Mouse (Mus musculus): ENCODE measurements at regions not wholly inside any gene's neighbourhood (a gene's known extent, or its start where the extent isn't known, plus 50 kb on each side); places are given as distances from the start of the nearest gene placed in this dataset.

DNA sequence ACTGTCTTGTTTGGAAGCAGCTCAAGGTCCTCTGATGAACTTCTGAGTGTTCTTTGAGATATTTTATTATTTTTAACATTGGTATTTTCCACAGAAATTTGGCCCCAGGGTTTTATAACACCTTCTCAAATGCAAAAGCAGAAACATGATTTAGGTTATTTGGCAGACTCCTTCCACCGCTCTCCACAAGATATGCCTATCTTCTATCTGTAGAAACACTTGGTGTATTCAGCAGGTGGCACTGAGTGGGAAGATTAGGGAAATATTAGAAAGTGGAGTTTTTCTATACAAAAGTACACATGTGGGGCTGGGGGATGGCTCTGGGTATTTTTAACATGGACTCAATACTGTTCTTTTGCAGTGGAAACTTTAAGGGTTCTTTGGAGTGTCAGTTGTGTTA, 475.3 kb downstream of the Dach1 start:
- no peak for DNase-seq (ENCODE audit: low spot score)

DNA sequence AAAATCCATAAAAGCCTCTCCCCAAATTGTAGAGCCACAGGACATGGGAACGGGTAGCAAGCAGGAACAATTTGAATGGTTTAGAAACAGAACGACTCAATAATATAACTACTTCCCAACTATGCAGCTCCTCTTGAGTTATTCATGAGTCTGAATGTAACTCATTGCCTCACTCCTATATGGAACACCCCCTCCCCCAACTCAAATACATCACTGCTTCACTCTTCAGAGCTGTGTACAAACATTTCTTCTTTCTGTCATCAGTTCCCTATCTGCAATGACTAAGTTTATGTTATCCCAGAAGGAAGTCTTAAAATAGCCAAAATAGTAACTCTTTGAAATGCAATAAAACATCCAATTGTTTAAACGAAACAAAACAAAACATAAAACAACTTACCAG, 484.9 kb downstream of the Dach1 start:
- no peak for DNase-seq (ENCODE audit: low spot score)

DNA sequence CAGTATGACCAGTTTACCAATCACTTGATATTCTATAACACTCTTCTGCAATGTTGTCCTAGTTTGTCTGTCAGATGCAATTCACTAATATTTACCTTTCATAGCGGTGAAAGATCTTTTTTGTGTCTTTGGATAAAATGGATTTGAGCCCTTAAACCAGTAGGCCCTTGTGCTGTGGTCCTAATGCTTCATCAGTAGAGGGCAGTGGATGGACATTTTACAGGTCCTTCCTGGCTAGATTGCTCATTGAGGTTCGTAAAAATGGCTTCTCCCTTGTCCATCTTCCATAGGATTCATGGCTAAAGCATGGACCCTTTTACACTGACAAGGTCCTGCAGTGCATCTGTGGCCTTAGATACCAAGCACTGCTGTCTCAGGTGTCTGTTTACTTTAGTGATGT, 501.8 kb downstream of the Dach1 start:
- DNase-seq (ENCODE audit: low spot score) = peak; percentile 28

DNA sequence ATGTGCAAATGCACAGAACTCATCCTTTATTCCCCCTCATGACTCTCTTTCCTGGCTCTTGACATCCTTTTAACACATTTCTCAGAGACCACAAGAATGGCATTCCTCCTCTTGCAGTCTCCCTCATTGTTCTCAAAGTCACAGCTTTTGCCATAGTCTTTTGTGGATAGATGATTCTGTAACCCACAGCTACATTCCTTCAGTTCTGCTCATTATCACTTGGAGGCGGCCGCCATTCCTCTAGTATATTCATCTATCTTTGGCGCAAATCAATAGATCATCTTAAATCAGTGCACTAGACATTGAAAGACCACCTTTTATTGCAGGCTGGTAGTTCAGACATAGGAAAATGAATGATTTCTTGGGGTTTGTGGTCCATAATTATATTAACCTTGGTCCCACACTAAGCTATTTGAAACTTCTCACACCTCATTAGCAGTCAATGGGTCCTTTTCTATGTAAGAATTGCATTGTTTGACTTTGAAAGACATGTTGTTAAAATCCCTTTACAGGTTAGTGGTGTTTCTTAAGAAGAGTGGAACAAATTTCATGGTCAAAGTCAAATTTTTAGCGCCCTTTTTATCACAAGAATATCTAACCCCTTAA, 531.3 kb downstream of the Dach1 start:
- peak; percentile 70 for DNase-seq (ENCODE audit: low spot score)

DNA sequence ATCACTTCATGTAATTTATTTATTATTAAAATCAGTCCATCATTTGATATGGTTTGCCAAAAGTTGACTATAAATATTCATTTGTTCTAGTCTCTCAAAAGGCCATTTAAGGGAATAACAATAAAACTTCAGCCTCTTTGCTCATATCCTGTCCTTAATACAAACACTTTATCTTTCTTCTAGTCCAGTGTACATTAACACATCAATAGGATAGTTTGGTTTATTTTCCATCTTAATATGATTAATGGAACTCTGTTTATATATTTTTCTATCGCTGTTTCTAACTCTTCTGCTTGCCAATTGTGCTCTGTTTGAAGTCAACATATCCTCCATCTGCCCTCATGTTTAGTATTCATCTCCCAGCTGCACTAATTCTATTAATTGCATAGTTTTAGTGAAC, 558.1 kb downstream of the Dach1 start:
- no peak for DNase-seq (ENCODE audit: low spot score)

DNA sequence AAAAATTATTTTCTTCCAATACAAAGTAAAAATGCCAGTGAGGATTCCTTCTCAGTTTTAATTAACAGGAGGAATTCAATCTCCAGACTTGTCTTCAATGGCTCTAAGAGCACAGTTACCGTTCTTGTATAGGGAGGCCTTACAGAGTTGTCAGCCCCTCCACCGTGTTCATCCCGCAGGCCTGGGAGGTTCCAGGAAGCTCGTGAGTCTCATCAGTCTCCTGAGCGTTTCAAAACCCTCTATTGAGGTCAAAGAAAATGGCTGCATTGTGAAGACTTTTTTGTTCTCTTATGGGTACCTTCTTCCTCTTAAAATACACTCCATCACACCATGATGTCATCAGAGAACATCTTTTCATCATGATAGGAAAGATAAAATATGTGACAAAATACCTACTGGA, 572.9 kb downstream of the Dach1 start:
- peak; percentile 60 for DNase-seq (ENCODE audit: low spot score)

DNA sequence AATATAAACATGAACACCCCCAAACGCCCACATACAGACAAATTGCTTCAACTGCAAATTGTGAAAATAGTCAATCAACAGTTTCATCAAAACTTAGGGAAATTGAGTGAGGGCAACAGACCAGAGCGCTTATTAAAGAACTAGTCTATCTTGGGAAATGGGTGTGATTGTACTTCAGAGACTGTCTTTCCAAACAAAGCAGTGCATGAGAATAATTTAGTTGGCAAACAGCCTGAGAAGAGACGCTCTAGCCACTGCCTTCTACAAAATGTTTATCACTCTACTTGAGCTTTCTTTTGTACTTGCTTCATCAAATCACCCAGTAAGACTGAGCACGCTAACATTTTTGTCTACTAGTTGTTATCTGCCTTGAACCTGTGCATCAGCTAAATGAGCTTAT, 581.0 kb downstream of the Dach1 start:
- DNase-seq (ENCODE audit: low spot score) = no peak

DNA sequence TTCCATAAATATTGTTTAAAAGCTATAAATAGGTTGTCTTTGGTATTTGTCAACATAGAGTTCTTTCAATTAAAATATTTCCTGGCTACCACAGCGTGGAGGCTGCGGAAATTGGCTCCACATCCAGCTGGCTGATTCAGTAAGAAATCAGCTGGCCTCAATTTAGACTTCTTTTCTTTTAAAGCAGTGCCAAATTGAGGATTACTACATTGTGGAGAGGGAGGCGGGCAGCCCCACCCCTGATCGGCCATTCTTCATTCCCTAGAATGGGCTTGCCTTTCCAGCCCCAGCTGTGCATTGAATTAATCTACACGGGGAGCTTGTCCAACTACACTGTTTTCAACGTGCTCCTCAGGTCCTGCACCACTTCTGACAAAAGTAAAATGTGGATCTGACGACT, 581.4 kb downstream of the Dach1 start:
- peak; percentile 61 for DNase-seq (ENCODE audit: low spot score)

DNA sequence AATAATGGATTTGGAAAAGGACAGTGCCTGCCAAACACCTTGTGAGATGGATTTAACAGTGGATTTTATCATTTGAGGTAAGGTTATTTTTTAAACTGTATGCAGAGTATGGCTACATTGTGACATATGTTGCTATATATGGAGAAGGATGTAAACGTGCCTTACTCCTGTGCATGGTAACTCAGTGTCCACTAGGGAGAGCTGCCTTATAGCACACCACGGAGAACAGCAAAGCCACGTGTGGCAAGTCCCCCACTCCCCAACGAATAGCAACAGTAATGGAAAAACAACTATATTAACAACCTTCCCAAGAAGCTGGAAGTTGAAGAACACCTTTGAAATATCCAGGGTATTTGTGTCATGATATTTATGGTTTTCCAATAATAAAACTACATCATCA, 582.6 kb downstream of the Dach1 start:
- DNase-seq (ENCODE audit: low spot score) = peak; percentile 73

DNA sequence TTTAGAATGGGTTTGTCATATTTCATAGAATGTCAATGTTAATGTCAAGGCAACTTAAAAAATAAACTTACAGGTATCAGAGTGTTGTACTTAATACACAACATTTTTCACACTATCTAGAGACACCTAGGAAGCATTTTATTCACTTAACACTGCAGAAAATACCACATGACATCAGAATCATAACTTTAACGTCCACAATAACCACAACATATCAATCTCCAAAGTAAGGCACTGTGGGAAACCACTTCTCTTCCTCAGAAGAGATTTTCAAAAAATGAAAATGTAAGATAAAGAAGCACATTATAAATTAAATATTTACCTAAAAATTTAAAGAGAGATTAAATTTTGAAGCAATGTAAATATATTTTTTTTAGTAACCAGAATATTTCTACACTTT, 599.3 kb downstream of the Dach1 start:
- DNase-seq (ENCODE audit: low spot score) = no peak

DNA sequence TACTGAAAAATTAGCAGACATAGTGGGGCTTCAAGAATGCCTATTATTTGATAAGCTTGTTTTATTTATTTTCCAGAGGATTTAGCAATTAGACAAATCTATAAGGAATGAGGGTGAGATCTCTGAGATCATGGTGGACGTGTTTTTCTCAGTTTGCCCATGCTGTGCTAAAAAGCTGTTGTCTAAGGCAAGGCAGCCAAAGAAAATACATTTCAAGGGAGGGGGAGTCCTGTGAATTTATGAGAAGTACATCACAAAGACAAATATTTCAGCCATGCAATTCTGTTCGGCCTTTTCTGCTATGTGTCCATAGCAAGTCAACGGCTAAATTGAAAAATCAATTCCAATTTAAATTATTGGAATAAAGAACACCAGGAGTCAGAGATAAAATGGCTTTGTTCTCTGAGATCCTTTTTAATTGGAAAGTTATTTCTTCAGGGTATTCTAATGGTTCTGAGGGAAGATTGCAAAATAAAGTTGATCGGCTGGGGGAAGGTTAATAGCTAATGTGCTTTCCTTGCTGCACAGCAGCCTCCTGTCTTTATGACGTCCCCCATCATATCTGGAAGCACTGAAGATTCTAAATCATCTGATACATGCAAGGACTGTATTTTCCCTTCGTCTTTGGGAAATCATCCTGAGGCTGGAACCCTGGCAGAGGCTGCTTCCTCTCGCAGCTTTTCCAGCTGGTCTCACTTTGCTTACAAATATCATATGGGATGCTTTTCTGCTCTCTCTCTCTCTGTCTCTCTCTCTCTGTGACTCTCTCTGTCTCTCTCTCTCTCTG, 609.3 kb downstream of the Dach1 start:
- peak; percentile 24 for DNase-seq (ENCODE audit: low spot score)

DNA sequence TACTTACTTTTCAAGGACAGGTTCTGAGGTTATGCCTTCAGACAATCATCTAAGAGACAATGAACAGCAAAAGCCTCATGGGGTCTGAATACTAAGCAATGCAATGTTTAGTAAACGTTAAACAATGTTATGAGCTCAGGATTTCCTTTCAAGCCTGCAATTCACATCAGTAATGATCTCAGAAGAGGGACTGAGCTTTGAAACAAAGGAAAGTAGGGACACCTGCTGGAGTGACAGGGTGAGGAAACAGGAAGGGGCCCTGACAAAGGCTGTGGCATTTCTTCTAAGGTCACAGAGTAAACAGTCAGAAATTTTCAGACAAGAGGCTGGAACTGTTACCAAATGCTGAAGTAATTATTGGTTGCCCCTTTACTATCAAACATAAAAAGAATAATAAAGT, 610.0 kb downstream of the Dach1 start:
- peak; percentile 64 for DNase-seq (ENCODE audit: low spot score)

DNA sequence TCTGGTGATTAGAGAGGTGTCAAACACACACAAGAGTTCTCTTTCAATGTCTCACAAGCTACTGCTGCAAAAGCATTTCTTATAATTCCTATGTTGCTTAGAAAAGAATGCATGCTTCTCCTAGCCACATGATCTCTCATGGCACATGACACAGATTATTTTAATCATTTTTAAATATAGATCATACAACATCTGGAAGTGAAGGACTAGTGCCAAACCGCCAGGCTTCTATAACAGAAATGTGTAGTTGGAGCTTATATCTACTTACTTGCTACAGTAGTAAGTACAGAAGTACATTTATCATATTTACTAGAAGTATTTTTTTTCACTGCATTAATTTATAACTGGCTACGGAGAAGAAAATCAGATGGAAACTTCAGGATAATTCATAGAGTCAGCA, 611.3 kb downstream of the Dach1 start:
- DNase-seq (ENCODE audit: low spot score) = no peak

DNA sequence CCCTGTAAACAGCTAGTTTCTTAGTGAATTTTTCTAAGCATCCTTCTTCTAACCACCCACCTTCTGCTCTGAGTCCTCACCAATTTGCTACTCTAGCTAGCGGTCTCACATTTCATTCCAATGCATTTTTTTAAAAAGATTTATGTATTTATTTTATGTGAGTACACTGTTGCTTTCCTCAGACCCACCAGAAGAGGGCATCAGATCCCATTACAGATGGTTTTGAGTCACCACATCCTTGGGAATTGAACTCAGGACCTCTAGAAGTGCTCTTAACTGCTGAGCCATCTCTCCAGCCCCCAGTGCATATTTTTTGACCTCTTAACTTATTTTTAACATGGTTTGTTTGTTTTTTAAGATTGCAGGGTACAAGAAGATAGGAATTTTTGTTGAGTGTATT, 611.7 kb downstream of the Dach1 start:
- peak; percentile 15 for DNase-seq (ENCODE audit: low spot score)

DNA sequence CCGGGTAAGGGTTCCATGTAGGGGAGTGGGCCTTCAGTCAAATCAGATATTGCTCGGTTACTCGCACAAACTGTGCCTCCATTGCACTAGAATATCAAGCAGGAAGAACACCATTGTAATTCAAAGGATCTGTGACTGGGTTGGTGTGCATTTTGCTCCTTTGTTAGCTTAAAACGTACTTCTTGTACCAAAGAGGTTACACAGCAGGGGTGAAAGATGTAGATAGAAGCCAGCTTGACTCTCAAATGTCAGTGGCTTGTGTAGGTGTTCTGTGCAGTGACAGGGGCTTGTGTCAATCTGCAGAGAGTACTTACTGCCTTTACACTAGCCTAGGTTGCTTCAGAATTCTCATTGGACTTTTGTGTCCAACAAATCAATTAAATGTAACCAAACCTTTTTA, 623.3 kb downstream of the Dach1 start:
- no peak for DNase-seq (ENCODE audit: low spot score)

DNA sequence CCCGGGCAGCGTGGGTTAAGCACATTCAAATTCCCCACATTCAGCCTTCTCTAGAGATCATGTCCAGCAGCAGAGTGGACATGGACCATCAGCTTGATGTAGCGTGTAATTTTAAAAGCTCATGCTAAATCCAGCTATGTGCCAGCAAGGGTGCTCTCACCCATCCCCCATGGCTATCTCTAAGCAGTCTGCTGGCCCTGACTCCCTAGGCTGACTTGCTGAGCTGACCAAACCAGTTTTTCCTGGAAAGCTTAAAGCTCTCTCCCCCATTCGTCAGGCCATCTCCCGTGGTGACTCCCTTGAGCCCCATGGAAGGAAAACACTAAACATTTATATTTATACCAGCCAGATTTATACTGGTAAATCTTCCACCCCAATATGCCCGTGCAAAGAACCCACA, 625.3 kb downstream of the Dach1 start:
- DNase-seq (ENCODE audit: low spot score) = no peak

DNA sequence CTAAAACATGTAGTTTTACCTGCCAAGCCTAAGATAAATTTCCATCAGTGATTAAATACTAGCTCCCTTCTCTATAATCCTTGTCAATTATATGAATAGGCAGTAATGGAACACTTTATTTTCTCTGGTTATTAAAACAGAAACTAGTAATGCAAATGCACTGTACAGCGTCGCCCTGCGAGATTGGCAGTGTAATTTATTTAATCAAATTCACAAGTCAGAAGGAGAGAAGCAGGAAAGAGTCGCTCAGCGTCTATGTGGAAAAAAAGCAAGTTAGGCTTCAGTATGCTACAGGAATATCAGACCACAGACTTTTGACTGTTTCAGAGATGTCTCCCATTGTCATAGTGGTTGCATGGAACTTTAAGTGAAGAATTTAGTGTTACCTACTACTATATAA, 632.6 kb downstream of the Dach1 start:
- no peak for DNase-seq (ENCODE audit: low spot score)

DNA sequence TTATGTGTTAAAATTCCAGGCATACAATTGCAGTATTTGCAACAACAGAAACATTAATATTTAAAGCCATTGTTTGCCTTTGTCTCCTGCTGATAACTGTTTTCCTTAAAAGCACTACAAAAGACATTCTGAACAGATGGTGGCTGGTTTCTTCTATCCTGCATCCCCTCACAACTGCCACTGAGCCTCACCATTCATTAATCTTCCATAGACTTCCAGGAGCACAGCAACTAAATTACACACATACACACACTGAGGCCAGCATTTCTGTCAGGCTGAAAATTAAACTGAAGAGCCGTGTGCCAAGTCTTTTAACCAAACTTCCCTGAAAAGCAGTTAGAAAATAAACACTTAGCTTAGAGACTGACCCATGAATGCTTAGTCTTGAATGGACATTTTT, 658.2 kb downstream of the Dach1 start:
- peak; percentile 57 for DNase-seq (ENCODE audit: low spot score)

DNA sequence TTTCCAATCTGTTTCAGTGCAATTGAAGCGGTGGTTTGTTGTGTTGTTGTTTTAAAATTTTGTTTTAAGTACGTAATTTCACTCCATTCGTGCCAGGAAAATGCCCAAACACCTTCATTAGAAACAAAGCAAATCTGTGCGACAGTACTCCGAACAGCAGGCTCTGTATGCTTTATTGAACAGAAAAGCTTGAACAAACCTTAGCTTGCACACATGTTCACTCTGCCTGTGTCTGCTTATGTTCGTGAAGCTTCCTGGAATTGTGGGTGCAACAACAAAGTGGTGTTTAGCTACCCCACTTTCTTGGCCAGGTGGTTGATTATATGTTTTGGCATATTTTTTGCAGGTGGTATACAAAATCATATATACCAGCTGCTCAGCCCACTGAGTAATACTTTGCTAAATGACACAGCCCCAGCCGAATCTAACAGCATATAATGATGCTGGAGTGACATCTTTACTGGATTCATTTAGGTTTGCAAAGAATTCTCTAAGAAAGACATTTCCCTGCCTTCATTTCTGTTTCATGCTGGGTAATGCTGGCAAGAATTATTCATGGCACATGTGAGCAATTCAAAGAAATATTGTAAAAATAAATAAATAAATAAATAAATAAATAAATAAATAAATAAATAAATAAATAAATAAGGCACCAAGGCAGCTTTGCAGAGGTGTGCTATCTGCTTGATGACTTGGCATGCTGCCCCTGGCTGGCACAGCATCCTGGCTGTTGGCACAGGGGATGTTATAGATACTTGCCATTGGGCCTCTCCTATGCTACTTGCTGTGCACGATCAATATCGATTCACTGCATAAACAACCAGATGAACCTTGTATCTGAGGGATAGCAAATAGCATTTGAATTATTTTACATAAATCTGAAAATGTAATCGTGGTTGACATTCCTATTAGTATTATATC, 679.9 kb downstream of the Dach1 start:
- no peak for DNase-seq (ENCODE audit: low spot score)

DNA sequence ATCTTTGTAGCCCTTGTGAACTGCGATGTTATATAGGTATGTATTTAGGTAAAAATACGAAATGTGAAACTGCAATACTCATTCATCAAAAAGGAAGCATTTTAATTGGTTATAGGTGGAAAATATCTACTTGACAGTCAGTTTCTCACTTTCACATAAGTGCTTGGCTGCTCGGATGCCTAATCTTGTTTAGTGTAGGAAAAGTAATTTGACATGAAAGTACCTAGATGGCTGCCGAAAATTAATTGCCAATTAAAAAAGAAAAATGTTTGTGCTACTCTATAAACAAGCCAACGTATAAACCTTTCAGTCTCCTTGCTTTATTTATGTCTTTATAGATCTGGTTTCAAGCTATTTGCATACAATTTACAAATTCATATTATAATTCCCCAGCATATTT, 691.3 kb downstream of the Dach1 start:
- DNase-seq (ENCODE audit: low spot score) = no peak

DNA sequence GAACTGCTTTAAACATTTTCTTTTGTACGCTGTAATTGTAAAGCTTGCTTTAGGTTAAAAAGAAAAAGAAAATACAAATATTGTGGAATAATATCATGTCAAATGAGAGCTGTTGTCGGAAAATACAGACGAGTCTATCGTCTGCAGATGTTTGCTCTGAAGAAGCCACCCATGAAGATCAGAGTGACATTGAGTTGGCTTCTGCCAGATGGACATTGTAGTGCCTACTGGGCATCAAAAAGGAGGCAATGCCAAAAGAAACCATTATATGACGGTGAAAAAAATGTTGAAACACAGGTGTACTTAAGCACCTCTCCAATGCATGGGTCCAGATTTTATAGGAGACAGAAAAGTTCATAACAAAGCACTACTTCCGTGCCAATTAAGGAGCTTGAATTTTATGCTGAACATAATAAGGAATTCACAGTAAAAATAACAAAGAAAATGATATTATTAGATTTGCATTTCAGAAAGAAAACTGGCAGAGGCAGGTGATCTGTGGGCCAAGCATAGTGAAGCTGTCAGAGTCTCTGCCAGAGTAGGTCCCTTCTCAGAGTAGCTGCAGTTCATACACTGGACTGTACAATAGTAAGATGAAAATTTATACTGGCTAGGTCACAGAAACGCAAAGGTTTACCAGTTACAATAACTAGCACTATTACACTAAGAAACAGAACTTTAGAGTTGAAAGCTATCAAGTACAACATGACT, 718.9 kb downstream of the Dach1 start:
- DNase-seq (ENCODE audit: low spot score) = no peak

DNA sequence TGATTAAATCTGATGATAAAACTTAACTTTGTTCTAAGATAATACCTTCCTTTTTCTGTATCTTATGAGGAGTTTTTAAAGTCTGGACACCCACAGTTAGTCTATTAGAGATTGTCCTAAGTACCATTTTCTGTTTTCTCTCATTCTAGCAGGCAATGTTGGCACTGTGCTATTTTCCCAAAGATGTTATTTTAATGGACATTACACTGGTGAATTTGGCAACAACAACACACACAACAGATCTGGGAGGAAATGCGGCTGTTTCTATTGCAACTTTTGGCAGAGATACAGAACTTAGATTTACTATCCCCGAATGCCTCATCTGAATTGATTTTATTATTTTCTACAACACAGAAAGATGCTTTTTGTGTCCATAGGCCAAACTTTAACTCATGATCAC, 720.9 kb downstream of the Dach1 start:
- no peak for DNase-seq (ENCODE audit: low spot score)

Measured in embryo, embryonic 10.5 days (tissue).